Mouse (Mus musculus) neutrophil, adult 59 days (primary cell): Measurements from ENCODE around the gene Asb11. TPM values are rescaled to one million over a fixed set of nuclear protein-coding genes. Genes with fewer than 3 reads are reported as not detected.

Source experiments
- total RNA-seq, 2 experiments: library from RNA; stranded (reverse); gene quantifications; 1 replicate in 1 of 2; 2 replicates in 1 of 2; pipeline ENCODE4 v1.2.4; 2023

Asb11 gene
- total RNA-seq = under 1 TPM in 1 of 2 experiments, not detected in 1; 0.40 TPM

GRCm38 (mm10) chrX:164436709-164437108 lies at the start of gene Asb11:
TSS of gene Asb11 (plus strand) at chrX:164436994.

DNA sequence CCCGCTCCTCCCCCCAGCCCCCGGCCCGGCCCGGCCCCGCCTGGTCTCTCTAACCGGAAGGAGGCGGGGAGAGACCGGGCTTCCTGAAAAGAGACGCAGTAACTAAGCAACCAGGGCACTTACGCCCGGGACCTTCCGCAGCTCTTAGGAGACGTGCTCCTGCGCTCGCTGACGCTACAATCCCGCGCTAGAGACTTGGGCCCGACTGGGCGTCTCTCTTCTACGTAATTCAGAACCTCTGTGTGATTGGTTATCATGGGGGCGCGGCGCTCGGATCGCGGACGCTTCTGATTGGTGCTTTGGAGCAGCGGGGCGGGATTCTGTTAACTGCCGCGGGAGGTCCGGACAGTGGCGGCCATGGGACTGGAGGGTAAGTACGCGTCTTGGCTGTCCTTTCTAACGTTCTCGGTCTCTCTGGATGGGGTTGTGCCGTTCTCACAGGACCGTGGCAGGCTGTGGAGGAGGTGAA lies 17.3 kb upstream of the Asb11 start, which contains the start of gene Piga:
TSS of gene Piga (plus strand) at position 317 of the 469 bp plus-strand sequence.

DNA sequence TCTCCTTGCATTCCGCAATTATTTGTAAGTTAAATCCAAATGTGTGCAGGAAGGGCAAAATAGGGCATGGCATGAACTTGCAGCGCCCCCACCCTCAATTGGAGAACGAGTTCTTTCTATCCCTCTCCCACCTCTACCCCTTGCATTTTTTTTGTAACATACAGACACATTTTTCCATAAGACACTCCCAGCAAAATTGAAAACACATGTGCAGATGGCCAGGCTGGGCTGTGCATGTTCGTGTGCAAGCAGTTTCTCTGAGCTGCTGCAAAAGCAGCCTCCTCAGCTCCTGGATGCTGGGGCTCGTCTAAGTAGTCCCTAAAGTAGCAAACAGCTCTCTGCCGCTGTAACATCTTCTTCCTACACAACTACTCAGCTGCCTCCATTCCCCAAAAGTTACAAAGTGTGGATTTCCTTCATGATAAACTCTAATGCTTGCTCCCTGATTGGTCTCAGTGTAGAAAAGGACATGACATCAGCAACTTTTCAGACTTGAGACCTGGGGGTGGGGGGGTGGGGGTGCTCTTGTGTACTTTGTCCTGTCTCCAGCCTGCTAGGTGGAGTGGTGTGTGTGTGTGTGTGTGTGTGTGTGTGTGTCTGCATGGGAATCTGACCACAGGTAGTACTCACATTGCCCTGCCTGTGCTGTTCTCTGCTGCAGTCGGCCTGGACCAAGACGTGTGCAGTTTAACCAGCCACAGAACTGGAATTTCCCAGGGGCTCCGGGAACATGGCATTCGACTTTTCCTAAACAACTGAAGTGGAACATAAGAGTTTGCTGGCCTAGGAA lies 69.1 kb downstream of the Asb11 start, which contains the start of gene Asb9:
TSS of gene Asb9 (plus strand) at position 619 of the 790 bp plus-strand sequence.

Other genes starting within 250 kb of the Asb11 start
- 10 to 100 TPM; 68.0 to 70.6 TPM for gene Bmx, start 178.8 kb upstream of the Asb11 start, total RNA-seq
- gene Pir, start 167.6 kb upstream of the Asb11 start, total RNA-seq = 1 to 10 TPM; 2.1 to 2.3 TPM
- gene Vegfd, start 63.6 kb upstream of the Asb11 start, total RNA-seq = not detected
- gene Piga, start 17.2 kb upstream of the Asb11 start, total RNA-seq = 10 to 100 TPM; 11.1 to 13.1 TPM
- gene Asb9, start 69.3 kb downstream of the Asb11 start, total RNA-seq = not detected